8 mouse cellular contexts compared by ENCODE assay signal in genomic region chr15:93596285-93596684, GRCm38 (mm10). TPM values are rescaled to one million over a fixed set of nuclear protein-coding genes. Genes with fewer than 3 reads are reported as not detected.
DNase-seq lines count a peak whose midpoint lies in the region; ATAC-seq lines count a peak whose summit lies in the region.

No protein-coding gene starts in this region.

- peak overlapping the region; percentile 94 for H3K9ac ChIP-seq in hindbrain, embryonic 16.5 days (ENCODE audit: low read depth, low read length)

- H3K9me3 ChIP-seq in hindbrain, embryonic 16.5 days (ENCODE audit: control insufficient read depth, low read length), result no peaks in the 10 kb centered on the region

- peak; percentile 28 for ATAC-seq in activated CD4-positive, CD25-positive, alpha-beta regulatory T cell, adult 4 months
- ATAC-seq in common myeloid progenitor, adult 5-6 weeks (replicated peaks; ENCODE audit: low read depth, poor library complexity, severe bottlenecking), result peak; percentile 78
- ATAC-seq in hindbrain, embryonic 16.5 days, result peak; percentile 22; the same call in 1 of the 2 replicates

- H3K4me2 ChIP-seq in hindbrain, embryonic 16.5 days (ENCODE audit: low read length), result peak overlapping the region; percentile 91

- peak overlapping the region; percentile 88; the same call in 1 of the 2 replicates for H3K27ac ChIP-seq in hindbrain, embryonic 16.5 days (ENCODE audit: low read depth, low read length)

- no peaks in the 10 kb centered on the region for H3K36me3 ChIP-seq in hindbrain, embryonic 16.5 days (ENCODE audit: control insufficient read depth, insufficient read depth, low read length)

- 0% methylated on average over 11 of the region's 11 CpGs for WGBS in hindbrain, embryonic 16.5 days

- peak overlapping the region; percentile 89 for H3K4me3 ChIP-seq in hindbrain, embryonic 16.5 days (ENCODE audit: low read length)

- H3K27me3 ChIP-seq in hindbrain, embryonic 16.5 days (replicated peaks; ENCODE audit: control insufficient read depth, insufficient read depth, low read length), result no peaks in the 10 kb centered on the region

- DNase-seq in gastrocnemius, adult 8-10 months (ENCODE audit: low spot score in 2 of 2), result peak; percentile 44 to 53
- DNase-seq in left cerebral cortex, adult 18-20 months (ENCODE audit: low spot score in 2 of 2), result peak; percentile 75 to 86
- DNase-seq in lung, postnatal 36 days, result peak; percentile 86
- DNase-seq in right cerebral cortex, adult 18-20 months, result peak; percentile 86
- peak; percentile 84 for DNase-seq in yolk sac, embryonic 10.5 days (ENCODE audit: low spot score)

- peaks cover 12% of the 10 kb centered on the region for H3K4me1 ChIP-seq in hindbrain, embryonic 16.5 days (ENCODE audit: control insufficient read depth, insufficient read depth, low read depth, low read length)

RNA-seq across cellular contexts. Expression of gene Prickle1, which starts 0.6 kb away (rescaled TPM):
- under 1 TPM; 0.66 to 0.73 TPM for polyA plus RNA-seq in activated CD4-positive, CD25-positive, alpha-beta regulatory T cell, adult 4 months (2017; shearing (Covaris generic))
- 1.6 and 3.5 TPM in 2 replicates for total RNA-seq in common myeloid progenitor, adult 5-6 weeks (2017)
- total RNA-seq in gastrocnemius, adult 8-10 months (2022), result 1 to 10 TPM; 2.6 to 4.0 (median 3.5) TPM
- 20.1 and 21.6 TPM in 2 replicates for polyA plus RNA-seq in hindbrain, embryonic 16.5 days (2015; fragmentation: Nextera tagmentation; extraction: Ambion mirVana)
- 10 to 100 TPM; 87.4 to 93.8 TPM for total RNA-seq in left cerebral cortex, adult 18-20 months (2021)

Comparison
In these comparisons a context has a peak if more than half of its experiments do, and no peak if none do; other contexts are left out.
1. Peak in every context shown above with its lines: DNase-seq, ATAC-seq, H3K4me3 ChIP-seq and H3K27ac ChIP-seq.
2. ATAC-seq: peak in every context shown above with its lines; median percentile 78 in common myeloid progenitor, adult 5-6 weeks; 28 in activated CD4-positive, CD25-positive, alpha-beta regulatory T cell, adult 4 months; 22 in hindbrain, embryonic 16.5 days.
3. RNA of gene Prickle1, which starts 0.6 kb away (total RNA-seq): 87.4 to 93.8 TPM in left cerebral cortex, adult 18-20 months; 2.6 to 4.0 TPM in gastrocnemius, adult 8-10 months and 1.6 to 3.5 TPM in common myeloid progenitor, adult 5-6 weeks; every median in the first group is over 10 times any median in the second.